Mouse (Mus musculus) MEL (cell line): ENCODE data around the gene Rbpj. TPM values are rescaled to one million over a fixed set of nuclear protein-coding genes. Genes with fewer than 3 reads are reported as not detected.
A peak's percentile ranks its signal among the peaks of the same experiment; 100 is the strongest.

Experiments used
- DNase-seq: peaks from one replicate; pipeline ENCODE4 v3.0.0; 2011; ENCODE audit warnings: low read depth, low spot score
- H3K27ac ChIP-seq: 2 replicates; pipeline ENCODE4 v1.5.1; 2012; ENCODE audit warnings: low read depth, mild to moderate bottlenecking, control low read depth, low read length, moderate library complexity; ENCODE audit not compliant: control insufficient read depth
- H3K27me3 ChIP-seq, 2 experiments: fragments of 150-350 bp in 1 of 2; sonication (generic) in 1 of 2; 2 replicates each; pipeline ENCODE4 v1.6.1; 2012; ENCODE audit warnings: low read length in 2 of 2, mild to moderate bottlenecking in 2 of 2, improper control_type of control experiment in 1 of 2, moderate library complexity in 1 of 2; ENCODE audit not compliant: insufficient read depth in 2 of 2, control insufficient read depth in 1 of 2
- H3K36me3 ChIP-seq, 2 experiments: 2 replicates each; pipeline ENCODE4 v1.6.1; 2012 to 2014; ENCODE audit warnings: low read length in 2 of 2, improper control_type of control experiment in 1 of 2, inconsistent platforms in 1 of 2, mild to moderate bottlenecking in 1 of 2; ENCODE audit not compliant: insufficient read depth in 2 of 2, control insufficient read depth in 1 of 2
- H3K4me1 ChIP-seq, 2 experiments: fragments of 150-350 bp in 1 of 2; sonication (generic) in 1 of 2; 2 replicates each; pipeline ENCODE4 v1.6.1; 2012; ENCODE audit warnings: low read length in 2 of 2, improper control_type of control experiment in 1 of 2, mild to moderate bottlenecking in 1 of 2; ENCODE audit not compliant: insufficient read depth in 2 of 2, control insufficient read depth in 1 of 2
- H3K4me3 ChIP-seq, 2 experiments: fragments of 150-350 bp in 1 of 2; sonication (generic) in 1 of 2; 2 replicates each; pipeline ENCODE4 v1.5.1; 2012; ENCODE audit warnings: low read depth in 2 of 2, low read length in 2 of 2, mild to moderate bottlenecking in 2 of 2, moderate library complexity in 2 of 2, control low read depth in 1 of 2, improper control_type of control experiment in 1 of 2; ENCODE audit not compliant: control insufficient read depth in 1 of 2, insufficient read depth in 1 of 2
- H3K79me2 ChIP-seq: 2 replicates; pipeline ENCODE4 v1.6.1; 2012; ENCODE audit warnings: mild to moderate bottlenecking, low read length, moderate library complexity; ENCODE audit not compliant: control insufficient read depth, poor library complexity, insufficient read depth
- H3K9ac ChIP-seq: 2 replicates; pipeline ENCODE4 v1.6.1; 2012; ENCODE audit warnings: low read depth, mild to moderate bottlenecking, control low read depth, low read length, moderate library complexity; ENCODE audit not compliant: control insufficient read depth, poor library complexity, severe bottlenecking
- H3K9me3 ChIP-seq: fragments of 150-350 bp; sonication (generic); replicated peaks from 2 replicates; pipeline ENCODE4 v1.6.1; 2012; ENCODE audit warnings: mild to moderate bottlenecking, low read length, improper control_type of control experiment, moderate library complexity; ENCODE audit not compliant: insufficient read depth
- BHLHE40 ChIP-seq: IDR thresholded peaks from 2 replicates; pipeline ENCODE4 v1.6.1; 2012; ENCODE audit warnings: low read depth, mild to moderate bottlenecking, inconsistent platforms, low read length, improper control_type of control experiment, borderline replicate concordance
- CTCF ChIP-seq, 3 experiments: IDR thresholded peaks in 2 of 3; conservative IDR thresholded peaks in 1 of 3; 2 replicates each; pipeline ENCODE4 v1.5.1; 2011 to 2012; ENCODE audit warnings: low read length in 3 of 3, low read depth in 2 of 3, mild to moderate bottlenecking in 2 of 3, improper control_type of control experiment in 1 of 3, inconsistent platforms in 1 of 3, mixed read lengths in 1 of 3, moderate library complexity in 1 of 3; ENCODE audit not compliant: control insufficient read depth in 1 of 3, insufficient read depth in 1 of 3, poor library complexity in 1 of 3, severe bottlenecking in 1 of 3
- E2F4 ChIP-seq: IDR thresholded peaks from 2 replicates; pipeline ENCODE4 v1.6.1; 2011; ENCODE audit warnings: low read depth, low read length, improper control_type of control experiment, borderline replicate concordance
- GABPA ChIP-seq: IDR thresholded peaks from 2 replicates; pipeline ENCODE4 v1.6.1; 2012; ENCODE audit warnings: low read depth, mild to moderate bottlenecking, inconsistent platforms, low read length, improper control_type of control experiment, moderate library complexity
- HCFC1 ChIP-seq: IDR thresholded peaks from 2 replicates; pipeline ENCODE4 v1.6.1; 2012; ENCODE audit warnings: low read depth, mild to moderate bottlenecking, inconsistent platforms, low read length, improper control_type of control experiment, moderate library complexity
- MXI1 ChIP-seq: IDR thresholded peaks from 2 replicates; pipeline ENCODE4 v1.6.1; 2011; ENCODE audit warnings: mild to moderate bottlenecking, low read depth, low read length, improper control_type of control experiment
- MYB ChIP-seq: IDR thresholded peaks from 2 replicates; pipeline ENCODE4 v1.6.1; 2011; ENCODE audit warnings: mild to moderate bottlenecking, low read depth, low read length, improper control_type of control experiment
- MYC ChIP-seq: IDR thresholded peaks from 2 replicates; pipeline ENCODE4 v1.6.1; 2011; ENCODE audit warnings: low read depth, mild to moderate bottlenecking, low read length, improper control_type of control experiment, moderate library complexity
- NELFE ChIP-seq: IDR thresholded peaks from 2 replicates; pipeline ENCODE4 v1.6.1; 2011; ENCODE audit warnings: low read depth, low read length, improper control_type of control experiment
- NRF1 ChIP-seq: IDR thresholded peaks from 2 replicates; pipeline ENCODE4 v1.6.1; 2014; ENCODE audit warnings: low read depth, mild to moderate bottlenecking, inconsistent platforms, low read length, improper control_type of control experiment, moderate library complexity; ENCODE audit not compliant: poor library complexity, insufficient read depth, severe bottlenecking
- POLR2A ChIP-seq, 2 experiments: IDR thresholded peaks; 2 replicates each; pipeline ENCODE4 v1.6.1; 2011 to 2012; ENCODE audit warnings: low read length in 2 of 2, mild to moderate bottlenecking in 2 of 2, control low read depth in 1 of 2, improper control_type of control experiment in 1 of 2, low read depth in 1 of 2, moderate library complexity in 1 of 2; ENCODE audit not compliant: control insufficient read depth in 1 of 2, insufficient read depth in 1 of 2, poor library complexity in 1 of 2
- POLR2AphosphoS5 ChIP-seq: IDR thresholded peaks from 2 replicates; pipeline ENCODE4 v1.6.1; 2012; ENCODE audit warnings: low read depth, borderline replicate concordance, mild to moderate bottlenecking, inconsistent platforms, low read length, moderate library complexity, mixed read lengths
- TBP ChIP-seq: IDR thresholded peaks from 2 replicates; pipeline ENCODE4 v1.8.0; 2011; ENCODE audit warnings: low read depth, low read length, improper control_type of control experiment
- ZC3H11A ChIP-seq: IDR thresholded peaks from 2 replicates; pipeline ENCODE4 v1.6.1; 2012; ENCODE audit warnings: low read depth, mild to moderate bottlenecking, inconsistent platforms, low read length, improper control_type of control experiment
- ZMIZ1 ChIP-seq: IDR thresholded peaks from 2 replicates; pipeline ENCODE4 v1.6.1; 2012; ENCODE audit warnings: low read depth, mild to moderate bottlenecking, inconsistent platforms, low read length, improper control_type of control experiment, moderate library complexity
- polyA plus RNA-seq, 2 experiments: library from polyadenylated mRNA; stranded (reverse) in 1 of 2; unstranded in 1 of 2; fragments of >175 nt in 1 of 2; fragments of >200 nt in 1 of 2; gene quantifications; 2 replicates each; pipeline versions ENCODE4 v1.2.1 to v1.2.4; 2012; ENCODE audit warnings: low replicate concordance in 2 of 2, low read depth in 1 of 2; ENCODE audit not compliant: insufficient read length in 2 of 2, insufficient read depth in 1 of 2, missing spikeins in 1 of 2
- total RNA-seq: library from RNA; depleted of rRNA; stranded (reverse); fragments of 300-350 nt; gene quantifications from 2 replicates; pipeline ENCODE4 v1.2.3, GENCODE M21; 2012

The Rbpj gene
- total and polyA plus RNA-seq, 3 experiments = 6.0 to 34.5 (median 19.1) TPM

DNA sequence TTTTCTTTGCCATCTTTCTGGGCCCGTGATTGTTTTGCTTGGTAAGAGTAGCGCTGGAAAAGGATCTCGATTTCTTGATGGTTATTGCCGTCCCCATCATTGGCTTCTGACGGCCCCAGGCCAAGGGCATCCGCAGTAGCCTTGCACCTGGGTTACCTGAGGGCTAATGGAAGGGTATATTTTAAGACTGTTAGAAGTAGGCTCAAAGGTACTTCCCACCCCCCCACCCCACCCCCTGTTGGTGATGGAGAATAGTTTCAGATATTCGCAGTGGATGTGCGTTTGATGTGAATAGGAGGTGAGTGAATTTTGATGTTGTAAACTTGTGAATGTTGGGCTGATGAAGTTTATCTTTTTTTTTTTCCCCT, 125.7 kb downstream of the Rbpj start:
- no peak for DNase-seq
- no peak overlapping the region for H3K27ac ChIP-seq
- H3K79me2 ChIP-seq = peaks cover 45% of the 10 kb centered on the region
- no peaks in the 10 kb centered on the region for H3K9me3 ChIP-seq
- H3K4me1 ChIP-seq = peaks cover 7 to 11% of the 10 kb centered on the region in 2 experiments; a peak in 3 of 4 replicates
- peak overlapping the region; percentile 79 to 84 for H3K4me3 ChIP-seq
- TF ChIP-seq POLR2A (IDR thresholded peaks at IDR 0.05; ENCODE audit: control insufficient read depth in 1 of 2, insufficient read depth in 1 of 2, low read depth in 1 of 2, low read length in 2 of 2, poor library complexity in 1 of 2) (no peak), TBP (no peak), NELFE (no peak), NRF1 (no peak), POLR2AphosphoS5 (no peak), GABPA (no peak), CTCF (IDR thresholded peaks at IDR 0.05 in 2 of 3, conservative IDR thresholded peaks at IDR 0.05 in 1 of 3; ENCODE audit: control insufficient read depth in 1 of 3, insufficient read depth in 1 of 3, low read depth in 2 of 3, low read length in 3 of 3, poor library complexity in 1 of 3, severe bottlenecking in 1 of 3) (no peak), ZC3H11A (no peak), MYC (no peak), BHLHE40 (no peak)
- peaks cover 0 to 28% of the 10 kb centered on the region in 2 experiments; a peak in 2 of 4 replicates for H3K36me3 ChIP-seq
- no peaks in the 10 kb centered on the region for H3K27me3 ChIP-seq
- peak overlapping the region; percentile 67 for H3K9ac ChIP-seq

DNA sequence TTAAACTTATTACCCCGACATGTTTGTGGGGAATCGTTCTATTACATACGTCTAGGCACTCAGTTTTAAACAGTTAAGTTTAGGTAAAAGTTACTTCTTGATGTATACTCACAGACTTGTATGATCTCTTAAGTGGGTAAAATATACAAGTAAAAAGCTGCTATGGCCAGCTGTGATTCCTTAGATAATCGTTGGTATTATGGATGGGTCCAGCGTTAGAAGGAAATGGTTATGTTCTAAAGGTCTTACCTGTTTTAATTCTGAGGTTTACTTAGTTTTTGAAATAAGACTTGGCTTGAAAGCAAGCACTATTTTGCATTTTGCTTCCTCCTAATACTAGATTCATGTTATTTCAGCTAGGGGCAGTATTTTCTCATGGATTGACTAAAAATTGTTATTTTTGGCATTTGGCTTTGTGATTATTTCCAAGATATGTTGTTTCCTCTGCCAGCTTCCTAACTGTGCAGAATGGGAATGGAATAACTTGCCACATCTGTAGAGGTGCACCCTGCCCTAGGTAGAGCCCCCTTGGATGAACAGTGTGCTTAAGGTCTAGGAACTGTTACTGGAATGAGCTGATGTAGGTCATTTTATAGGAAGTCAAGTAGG, 127.2 kb downstream of the Rbpj start:
- Histone ChIP-seq H3K4me3 (no peak overlapping the region), H3K9ac (no peak overlapping the region), H3K4me1 (peaks cover 4 to 11% of the 10 kb centered on the region in 2 experiments; a peak in 3 of 4 replicates), H3K27me3 (no peaks in the 10 kb centered on the region), H3K79me2 (peaks cover 53% of the 10 kb centered on the region), H3K36me3 (peaks cover 0 to 23% of the 10 kb centered on the region in 2 experiments; a peak in 2 of 4 replicates), H3K27ac (no peak overlapping the region), H3K9me3 (no peaks in the 10 kb centered on the region)
- no peak for DNase-seq
- TF ChIP-seq ZMIZ1 (no peak), MXI1 (no peak), MYB (no peak), E2F4 (no peak), HCFC1 (no peak)
